Comparison of ENCODE assay signal across 18 mouse cellular contexts in the genomic region with DNA sequence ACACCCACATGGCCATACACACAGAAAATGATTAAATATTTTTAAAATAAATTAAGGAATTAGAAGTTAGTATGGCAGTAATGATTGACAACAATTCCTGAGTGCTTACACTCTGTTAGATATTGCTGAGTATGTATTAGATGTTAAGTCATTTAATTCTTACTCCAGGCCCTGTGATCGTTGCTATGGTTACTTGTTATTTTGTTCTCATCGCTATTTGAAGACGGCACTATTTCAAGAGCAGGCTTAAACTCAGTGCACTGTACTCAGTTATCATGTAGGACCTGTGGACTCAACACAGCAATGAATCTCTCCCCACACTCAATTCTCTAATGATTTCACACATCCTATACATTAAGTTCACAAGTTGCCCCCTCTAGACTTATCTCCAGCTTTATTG.
"Had no signal": no experiment of that assay in that cellular context is flagged by ENCODE, and none has a peak within 500 bp of the region (broad histone marks: within the 10 kb centered on the region; RNA-seq: fewer than 3 reads in every experiment).

No protein-coding gene starts in this region.

- H3K4me2 ChIP-seq: kidney, embryonic 15.5 days; liver, embryonic 13.5 days; midbrain, embryonic 12.5 days; neural tube, embryonic 12.5 days; neural tube, embryonic 15.5 days had no signal

- H3K9ac ChIP-seq: kidney, embryonic 15.5 days; liver, embryonic 13.5 days; midbrain, embryonic 12.5 days; neural tube, embryonic 12.5 days; neural tube, embryonic 15.5 days had no signal

- H3K27ac ChIP-seq: kidney, embryonic 15.5 days; liver, embryonic 13.5 days; midbrain, embryonic 12.5 days; neural tube, embryonic 12.5 days; neural tube, embryonic 15.5 days; stomach, postnatal 0 days had no signal

- H3K27me3 ChIP-seq: kidney, embryonic 15.5 days; liver, embryonic 13.5 days; midbrain, embryonic 12.5 days; neural tube, embryonic 12.5 days; neural tube, embryonic 15.5 days had no signal

- H3K4me1 ChIP-seq: kidney, embryonic 15.5 days; liver, embryonic 13.5 days; midbrain, embryonic 12.5 days; neural tube, embryonic 12.5 days; neural tube, embryonic 15.5 days had no signal

- H3K9me3 ChIP-seq: kidney, embryonic 15.5 days; liver, embryonic 13.5 days; midbrain, embryonic 12.5 days; neural tube, embryonic 12.5 days; neural tube, embryonic 15.5 days had no signal

- H3K4me3 ChIP-seq: kidney, embryonic 15.5 days; liver, embryonic 13.5 days; midbrain, embryonic 12.5 days; neural tube, embryonic 12.5 days; neural tube, embryonic 15.5 days had no signal

- H3K36me3 ChIP-seq: kidney, embryonic 15.5 days; liver, embryonic 13.5 days; midbrain, embryonic 12.5 days; neural tube, embryonic 12.5 days; neural tube, embryonic 15.5 days had no signal

- DNase-seq: kidney, adult 8-10 months; kidney, postnatal 10 days; kidney, postnatal 36 days; liver, embryonic 13.5 days; lung, adult 2 months; lung, postnatal 14 days; lung, postnatal 4 days; right cerebral cortex, adult 18-20 months; right cerebral cortex, postnatal 14 days; right cerebral cortex, postnatal 4 days; thymus, adult 2 months; thymus, postnatal 14 days; thymus, postnatal 4 days had no signal
